Mouse (Mus musculus) gastrocnemius, postnatal 14 days (tissue): ENCODE data around the gene Cpsf3. TPM values are rescaled to one million over a fixed set of nuclear protein-coding genes. Genes with fewer than 3 reads are reported as not detected.

ENCODE experiments used
- DNase-seq: peaks from one replicate; pipeline ENCODE4 v3.0.0; 2021; ENCODE audit warnings: mixed read lengths
- intact Hi-C: fragments of 180-260 bp; cut with DNase I; formaldehyde crosslinking; loops from one replicate; pipeline ENCODE4 v1.15.1; 2025; ENCODE audit warnings: low total_unique reads
- long read RNA-seq, 2 experiments: library from polyadenylated mRNA; stranded (forward); transcript quantifications; one replicate each; pipeline ENCODE4 v2.0.0; 2021
- total RNA-seq, 2 experiments: library from RNA; stranded (reverse); gene quantifications; 2 replicates each; pipeline ENCODE4 v1.2.3; 2021

Cpsf3 gene
- 10 to 100 TPM; 22.1 to 23.2 TPM for total RNA-seq
- long read RNA-seq, experiment 1, transcript Cpsf3-201 (18 exons, 2,499 nt), result major isoform, 47 of 53 reads
- long read RNA-seq, experiment 1, partial matches to known transcripts, result 3 of 53 reads
- long read RNA-seq, experiment 1, other reads (novel, unspliced or antisense), result 3 of 53 reads
- long read RNA-seq, experiment 2, transcript Cpsf3-201 (18 exons, 2,499 nt), result major isoform, 31 of 36 reads
- long read RNA-seq, experiment 2, partial matches to known transcripts, result 2 of 36 reads
- long read RNA-seq, experiment 2, other reads (novel, unspliced or antisense), result 3 of 36 reads

DNA sequence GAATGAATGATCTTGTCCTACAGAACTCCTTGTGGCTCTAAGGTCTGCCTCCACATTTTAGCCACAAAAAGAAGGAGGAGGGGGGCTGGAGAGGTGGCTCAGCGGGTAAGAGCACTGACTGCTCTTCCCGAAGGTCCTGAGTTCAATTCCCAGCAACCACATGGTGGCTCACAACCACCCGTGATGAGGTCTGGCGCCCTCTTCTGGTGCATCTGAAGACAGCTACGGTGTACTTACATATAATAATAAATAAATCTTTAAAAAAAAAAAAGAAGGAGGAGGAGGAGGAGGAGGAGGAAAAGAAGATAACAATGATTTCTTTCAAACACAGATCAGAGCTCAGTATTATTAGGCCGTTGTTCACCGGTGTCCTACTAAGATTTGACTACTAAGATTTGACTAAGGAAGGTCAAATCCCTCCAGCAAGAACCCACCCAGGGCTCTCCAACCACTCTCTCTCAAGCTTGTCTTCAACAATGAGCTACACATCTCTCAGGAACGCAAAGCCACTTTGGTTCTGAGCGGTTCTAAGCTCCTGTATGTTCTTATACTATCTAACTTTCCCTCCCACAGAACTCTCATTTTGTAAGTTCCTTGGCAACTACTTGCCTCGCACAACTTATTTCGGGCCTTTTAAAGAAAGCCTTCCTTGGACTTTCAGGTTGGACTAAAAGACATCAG is at the start of gene Cpsf3:
Gene Cpsf3 (plus strand): TSS at position 631 of the 681 bp plus-strand sequence.
- intact Hi-C loops, result no loop called here
- no peak for DNase-seq

DNA sequence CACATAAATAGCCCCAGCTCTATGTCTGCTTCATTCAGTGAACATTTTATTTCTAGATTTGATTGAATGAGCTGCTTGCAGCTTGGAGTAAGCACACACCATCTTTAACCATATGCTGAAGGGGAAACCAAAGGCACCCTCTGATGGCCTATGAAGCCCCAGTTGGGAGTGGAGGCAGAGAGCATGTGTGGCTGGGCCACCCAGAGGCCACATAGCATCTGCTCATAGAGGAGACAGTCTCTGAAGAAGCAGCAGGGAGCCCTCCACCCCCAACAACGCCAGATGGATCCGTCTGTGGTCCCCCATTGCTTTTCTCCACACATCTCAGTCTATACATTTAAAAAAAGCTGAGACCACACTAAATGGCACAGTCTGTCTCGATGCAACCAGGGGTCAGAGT is 43.2 kb upstream of the Cpsf3 start:
- DNase-seq, result no peak
- intact Hi-C loops, result no loop called here

DNA sequence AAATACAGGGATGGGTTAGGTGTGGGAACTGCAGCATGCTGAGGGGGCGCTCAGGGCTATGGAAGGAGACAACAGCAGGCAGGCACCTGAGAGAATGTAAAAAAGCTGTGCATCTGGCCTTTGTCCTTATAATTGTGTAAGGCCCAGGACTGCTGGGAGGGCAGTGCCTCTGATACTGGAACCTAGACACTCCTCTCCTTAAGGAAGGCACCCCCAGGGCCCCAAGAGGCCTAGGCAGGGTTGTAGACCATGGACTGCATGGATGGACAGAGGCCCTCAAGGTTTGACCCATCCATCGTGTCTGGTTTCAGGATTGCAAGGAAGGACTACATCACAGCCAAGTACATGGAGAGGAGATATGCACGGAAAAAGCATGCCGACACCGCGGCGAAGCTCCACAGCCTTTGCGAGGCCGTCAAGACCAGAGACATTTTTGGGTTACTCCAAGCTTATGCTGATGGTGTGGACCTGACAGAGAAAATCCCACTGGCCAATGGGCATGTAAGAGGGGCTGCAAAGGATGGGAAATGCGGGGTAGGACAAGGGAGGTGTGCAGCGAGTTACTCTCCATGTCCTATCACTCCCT is 40.7 kb upstream of the Cpsf3 start:
- no peak for DNase-seq
- intact Hi-C loops, result no loop called here

DNA sequence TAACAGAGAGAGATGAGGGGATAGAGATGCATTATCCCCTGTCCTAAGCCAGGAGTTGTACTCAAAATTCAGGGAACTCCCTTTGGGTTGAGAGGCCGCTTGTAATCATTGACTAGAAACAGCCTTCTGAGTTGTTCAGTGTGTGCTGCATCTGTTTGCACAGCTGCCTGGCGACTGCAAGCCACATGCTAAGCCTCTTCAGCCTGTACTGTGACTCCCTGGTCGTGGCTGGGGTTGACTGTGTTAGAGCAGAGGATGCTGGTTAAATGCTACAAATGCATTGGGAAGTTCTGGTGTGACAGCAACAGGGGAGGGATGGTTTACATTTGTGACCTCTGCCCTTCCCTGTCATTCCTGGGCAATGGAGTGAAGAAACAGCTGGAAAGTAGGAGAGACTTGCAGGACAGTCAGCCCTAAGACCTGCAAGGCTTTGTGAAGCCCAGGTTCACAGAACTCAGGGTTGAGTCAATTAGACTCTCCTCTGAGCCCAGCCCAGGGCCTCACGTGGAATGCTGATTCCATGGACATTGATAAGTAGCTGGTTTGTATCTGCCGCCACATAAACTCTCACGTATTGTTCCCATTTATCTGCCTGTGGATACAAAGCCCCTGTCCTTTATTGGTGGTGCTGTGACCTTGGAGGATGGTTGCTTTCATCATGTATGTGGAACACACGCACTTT is 37.3 kb upstream of the Cpsf3 start:
- DNase-seq, result no peak

DNA sequence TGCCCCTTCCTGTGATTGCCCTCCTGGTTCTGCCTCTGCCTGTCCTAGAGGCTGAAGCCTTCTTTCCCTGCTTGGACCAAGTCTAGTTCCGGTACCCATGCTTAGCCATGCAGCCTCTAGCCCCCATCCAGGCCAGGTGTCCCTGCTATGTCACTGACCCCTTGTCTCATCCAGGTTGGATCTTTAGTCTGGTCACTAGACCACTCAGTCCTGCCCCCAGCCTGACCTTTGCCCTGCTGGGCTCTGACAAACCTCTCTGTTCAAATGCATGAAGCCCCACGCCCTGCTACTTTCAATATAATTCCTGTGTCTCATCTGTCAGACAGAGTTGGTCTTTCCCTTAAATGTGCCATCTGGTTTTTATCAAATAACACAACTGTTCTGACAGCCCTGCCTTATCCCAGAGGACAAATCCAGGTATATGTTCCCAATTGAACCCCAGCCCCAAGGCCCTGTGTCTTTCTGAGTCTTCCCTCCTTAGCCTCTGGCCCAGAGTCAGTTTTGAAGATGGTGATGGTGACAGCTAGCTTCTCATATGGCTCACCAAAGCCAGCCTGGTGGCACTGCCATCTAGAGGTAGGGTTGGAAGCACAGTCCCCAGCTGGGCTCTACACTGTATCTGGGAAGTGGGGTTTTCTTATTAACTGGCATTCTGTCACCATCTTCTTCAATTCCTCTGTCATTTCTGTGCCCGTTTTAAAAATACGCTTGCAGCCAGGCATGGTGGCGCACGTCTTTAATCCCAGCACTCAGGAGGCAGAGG is 24.5 kb upstream of the Cpsf3 start:
- DNase-seq, result no peak
- intact Hi-C loops, result no loop called here

More for the DNA sequence above, 37.3 kb upstream of the Cpsf3 start:
- intact Hi-C loops, result no loop called here

DNA sequence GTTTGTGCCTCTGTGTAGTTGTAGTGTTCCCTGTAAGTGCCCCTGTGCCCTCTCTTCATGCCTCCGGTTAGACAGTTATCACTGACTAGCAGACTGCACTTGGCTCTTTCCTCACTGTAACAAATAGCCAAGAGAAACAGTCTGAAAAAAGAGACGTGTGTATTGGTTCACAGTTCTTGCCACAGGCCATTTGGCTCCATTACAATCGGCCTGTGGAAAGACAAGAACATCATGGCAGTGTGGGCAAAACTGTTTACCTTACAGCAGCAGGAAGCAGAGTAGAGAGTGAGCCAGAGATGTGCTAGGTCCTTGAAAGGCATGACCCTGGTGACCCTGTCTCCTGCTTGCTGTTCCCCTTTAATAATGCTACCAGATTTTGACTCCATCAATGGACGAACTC is 23.7 kb upstream of the Cpsf3 start:
- no peak for DNase-seq
- intact Hi-C loops, result no loop called here

DNA sequence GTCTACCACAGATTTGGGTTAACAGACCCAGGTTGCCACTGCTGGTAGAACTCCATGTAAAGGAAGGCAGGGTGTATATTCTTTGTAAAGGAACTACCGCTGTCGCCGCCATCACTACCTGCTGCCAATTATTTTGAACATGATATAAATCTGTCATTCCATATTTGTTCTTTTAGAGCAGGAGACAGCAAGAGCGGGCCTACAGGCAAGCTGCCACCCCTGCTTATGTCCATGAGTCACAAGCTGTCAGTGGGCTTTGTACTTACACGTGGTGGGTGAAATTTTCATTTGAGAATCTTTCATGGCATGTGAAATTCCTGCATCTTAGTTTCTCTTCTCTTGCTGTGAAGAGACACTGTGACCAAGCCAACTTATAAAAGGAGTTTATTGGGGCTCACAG is 21.9 kb upstream of the Cpsf3 start:
- intact Hi-C loops, result no loop called here
- no peak for DNase-seq

DNA sequence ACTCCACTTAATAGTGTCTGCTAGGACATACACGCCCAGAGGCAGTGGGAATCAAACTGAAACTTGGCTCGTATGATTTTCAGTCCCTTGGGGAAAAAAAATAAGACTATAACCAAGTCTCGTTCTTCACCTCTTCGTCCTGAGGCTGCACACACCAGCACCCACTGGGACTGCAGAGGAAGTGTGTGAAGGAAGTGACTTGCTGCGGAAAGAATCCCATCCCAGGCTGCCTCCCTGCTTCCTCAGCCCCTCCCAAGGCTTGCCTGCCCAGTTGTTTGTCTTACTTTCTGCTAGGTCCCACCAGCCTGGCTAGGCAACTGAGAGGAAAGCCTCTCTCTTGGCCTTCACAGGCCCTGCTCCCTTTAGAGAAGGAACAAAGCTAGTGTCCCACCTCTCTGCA is 20.9 kb upstream of the Cpsf3 start:
- intact Hi-C loops, result no loop called here

DNA sequence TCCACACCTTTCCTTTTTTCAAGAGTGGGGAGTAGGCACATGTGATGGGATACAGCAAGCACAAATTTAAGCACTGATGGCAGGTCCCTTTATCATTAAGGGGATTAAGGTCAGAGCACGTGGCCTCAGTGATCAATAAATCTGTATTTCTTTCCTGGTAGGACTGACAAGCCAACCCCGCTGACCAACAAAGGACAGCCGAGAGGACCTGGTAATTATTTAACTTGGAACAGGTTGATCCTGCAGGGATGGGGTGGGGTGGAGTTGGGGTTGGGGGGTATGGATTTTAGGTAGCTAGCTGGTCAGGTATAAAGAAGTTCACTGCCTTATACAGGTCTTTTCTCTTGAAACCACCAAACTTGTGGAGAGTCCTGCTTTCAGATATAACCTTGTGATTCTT is 20.2 kb upstream of the Cpsf3 start:
- no peak for DNase-seq
- intact Hi-C loops, result no loop called here

More for the DNA sequence above, 20.9 kb upstream of the Cpsf3 start:
- DNase-seq, result peak; percentile 32

DNA sequence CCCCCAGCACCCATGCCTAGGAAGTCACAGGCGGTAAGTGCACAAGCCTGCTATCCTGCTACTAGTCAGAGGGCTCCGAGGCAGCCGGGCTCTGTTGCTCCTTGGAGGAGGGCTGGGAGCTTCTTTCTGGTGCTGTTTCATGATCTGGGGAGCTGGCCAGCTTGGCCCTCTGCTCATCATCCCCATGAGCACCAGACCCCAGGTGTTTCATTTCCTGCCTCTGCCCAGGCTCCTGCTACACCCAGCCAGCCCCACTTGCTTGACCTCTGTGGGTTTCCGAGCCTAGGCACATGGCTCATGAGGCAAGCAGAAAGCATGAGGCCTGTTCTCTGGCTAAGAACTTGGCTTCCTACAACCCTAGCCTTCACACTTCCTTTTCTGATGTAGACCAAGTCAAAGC is 19.7 kb upstream of the Cpsf3 start:
- DNase-seq, result no peak
- intact Hi-C loops, result no loop called here

DNA sequence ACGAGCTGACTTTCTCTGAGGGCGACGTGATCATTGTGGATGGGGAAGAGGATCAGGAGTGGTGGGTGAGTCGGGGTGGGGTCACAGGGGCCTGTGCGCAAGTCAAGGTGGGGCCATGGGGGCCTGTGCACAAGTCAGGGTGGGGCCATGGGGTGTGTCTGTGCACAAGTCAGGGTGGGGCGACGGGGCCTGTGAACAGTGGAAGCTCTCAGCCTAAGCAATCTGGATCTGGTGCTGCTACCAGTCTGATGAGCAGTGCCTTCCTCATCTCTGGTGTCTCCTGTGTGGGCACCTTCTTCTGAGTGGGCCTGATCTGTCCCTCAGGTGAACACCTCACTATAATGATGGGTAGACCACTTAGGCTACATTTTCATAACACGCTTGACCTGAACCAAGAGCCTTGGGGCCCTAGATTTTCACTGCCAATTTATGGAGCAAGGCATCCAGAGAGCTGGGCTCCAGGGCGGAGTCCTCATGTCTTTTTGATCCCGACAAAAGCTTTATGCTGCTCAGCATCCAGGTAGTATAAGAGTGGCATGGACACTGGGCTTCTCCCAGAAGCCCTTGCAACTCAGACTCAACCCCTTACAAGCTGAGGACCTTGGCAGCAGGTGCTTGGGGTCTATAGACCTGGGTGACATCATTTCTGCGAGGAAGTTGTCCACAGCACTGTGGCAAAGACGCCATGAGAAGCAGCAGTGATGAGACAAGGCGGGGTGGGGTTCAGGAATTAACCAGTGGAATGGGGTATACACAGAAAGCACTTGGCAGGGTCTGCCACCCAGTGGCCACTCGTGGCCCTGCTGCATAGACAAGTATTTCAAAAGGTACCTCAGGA is 19.0 kb upstream of the Cpsf3 start:
- intact Hi-C loops, result no loop called here
- peak; percentile 55 for DNase-seq

DNA sequence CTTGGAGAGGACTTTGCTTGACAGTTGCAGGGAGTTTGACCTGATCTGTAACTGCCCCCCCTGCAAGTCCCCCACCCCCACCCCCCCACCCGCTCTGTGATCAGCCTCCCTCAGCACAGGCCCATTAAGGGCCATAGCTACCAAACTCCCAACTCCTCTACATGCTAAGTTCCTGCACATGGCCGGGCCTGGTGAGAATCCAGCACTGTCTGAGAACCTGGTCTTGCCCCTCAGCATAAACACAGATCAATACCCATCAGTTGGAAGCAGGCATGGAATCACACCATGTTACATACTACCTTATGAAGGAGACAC is 18.4 kb upstream of the Cpsf3 start:
- no peak for DNase-seq
- intact Hi-C loops, result no loop called here

DNA sequence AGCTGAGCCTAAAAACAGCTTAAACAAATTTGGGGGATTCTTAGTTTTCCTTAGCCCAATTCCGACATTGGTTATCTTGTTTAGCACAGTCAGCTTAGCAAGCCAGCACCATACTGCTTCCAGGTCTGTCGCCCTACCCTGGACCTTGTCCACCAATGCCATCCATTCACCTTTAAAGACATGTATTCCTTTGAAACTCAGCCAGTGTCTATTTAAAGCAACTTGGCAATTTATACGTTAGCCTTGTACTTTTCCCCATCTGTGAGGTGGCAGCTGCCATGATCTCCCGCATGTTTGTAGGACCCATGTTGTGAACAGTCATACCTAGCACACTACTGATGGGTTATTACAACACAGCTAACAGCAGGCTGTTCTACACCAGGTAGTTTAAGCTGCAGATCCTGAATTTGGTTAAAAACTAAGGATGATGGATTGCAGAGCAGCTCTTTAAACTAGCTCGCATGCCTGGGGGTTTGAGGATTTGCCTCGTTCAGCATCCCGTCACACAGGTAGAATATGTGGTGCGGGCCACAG is 17.0 kb upstream of the Cpsf3 start:
- DNase-seq, result no peak
- intact Hi-C loops, result no loop called here

DNA sequence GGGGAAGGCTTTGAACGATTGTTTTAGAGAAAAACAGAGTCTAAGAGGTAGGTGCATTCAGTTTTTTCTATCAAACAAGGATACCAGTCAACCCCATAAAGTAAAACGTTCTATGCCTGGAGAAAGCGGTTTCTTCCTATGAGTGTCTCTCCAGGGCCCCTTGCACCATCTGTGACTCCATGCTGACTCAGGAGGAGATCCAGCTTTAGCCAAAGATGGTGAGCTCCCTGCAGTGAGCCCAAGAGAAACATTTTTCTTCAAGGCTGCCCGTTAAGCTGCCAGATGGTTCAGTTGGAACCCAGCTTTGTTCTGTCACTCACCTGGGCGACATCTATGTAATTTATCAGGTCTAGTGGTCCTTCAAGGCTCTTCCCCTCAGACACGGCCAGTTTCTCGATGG is 10.7 kb upstream of the Cpsf3 start:
- intact Hi-C loops, result no loop called here
- no peak for DNase-seq

DNA sequence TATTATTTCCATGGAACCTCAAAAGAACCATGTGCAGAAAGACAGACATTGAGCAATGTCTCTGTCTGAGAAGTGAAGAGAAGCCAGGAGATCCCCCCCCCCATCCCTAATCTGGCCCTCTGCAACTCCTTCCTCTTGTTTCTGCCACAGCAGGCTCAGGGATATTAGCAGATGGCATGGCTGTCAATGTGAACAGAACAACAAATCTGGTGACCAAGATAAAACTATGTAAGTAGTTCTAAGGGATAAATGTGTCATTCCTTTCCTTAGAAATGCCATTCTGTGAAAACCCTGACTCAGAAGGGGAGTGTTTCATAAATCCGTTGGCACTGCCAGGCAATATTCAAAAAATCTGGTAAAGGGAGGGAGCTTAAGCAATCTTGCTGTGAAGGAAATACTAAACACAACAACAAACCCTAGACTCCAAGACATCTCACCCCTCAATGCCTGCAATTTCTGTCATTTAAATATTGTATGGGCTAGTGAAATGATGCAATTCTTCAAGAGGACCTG is 7.8 kb upstream of the Cpsf3 start:
- intact Hi-C loops, result no loop called here
- no peak for DNase-seq

DNA sequence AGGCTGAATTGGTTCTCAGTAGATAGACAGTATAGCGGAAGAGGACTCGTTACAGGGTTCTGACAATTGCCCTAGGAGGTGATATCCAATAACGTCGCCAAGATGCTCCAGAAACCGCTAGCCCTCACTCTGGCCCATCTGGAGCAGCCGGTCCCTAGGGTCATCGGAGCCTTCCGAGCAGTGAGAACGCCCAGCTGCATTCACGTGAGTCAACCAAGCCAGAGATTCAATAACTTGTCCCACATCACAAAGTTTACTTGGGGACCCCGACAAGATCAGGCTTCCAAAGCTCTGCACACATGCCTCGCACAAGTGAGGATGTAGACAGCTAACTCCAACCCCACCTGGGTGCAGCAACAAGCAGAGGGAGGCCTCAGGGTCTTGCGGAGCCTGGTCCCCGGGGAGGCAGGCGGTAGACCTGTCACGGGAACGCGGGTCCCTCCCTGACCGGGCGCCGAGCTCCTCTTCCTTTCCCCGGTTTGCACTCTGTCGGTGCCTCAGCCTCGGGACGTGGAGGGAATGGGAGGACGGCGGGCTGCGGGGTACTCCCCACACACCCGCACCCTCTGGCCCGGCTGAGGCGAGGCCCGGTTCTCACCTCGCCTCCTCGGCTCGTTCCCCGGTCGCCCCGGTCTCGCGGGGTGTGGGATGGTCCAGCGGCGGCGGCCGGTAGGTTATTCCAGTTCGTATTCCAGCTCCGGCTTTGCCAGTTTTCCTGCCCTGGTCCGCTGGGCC is 484 bp downstream of the Cpsf3 start:
- DNase-seq, result no peak
- intact Hi-C loops, result no loop called here

DNA sequence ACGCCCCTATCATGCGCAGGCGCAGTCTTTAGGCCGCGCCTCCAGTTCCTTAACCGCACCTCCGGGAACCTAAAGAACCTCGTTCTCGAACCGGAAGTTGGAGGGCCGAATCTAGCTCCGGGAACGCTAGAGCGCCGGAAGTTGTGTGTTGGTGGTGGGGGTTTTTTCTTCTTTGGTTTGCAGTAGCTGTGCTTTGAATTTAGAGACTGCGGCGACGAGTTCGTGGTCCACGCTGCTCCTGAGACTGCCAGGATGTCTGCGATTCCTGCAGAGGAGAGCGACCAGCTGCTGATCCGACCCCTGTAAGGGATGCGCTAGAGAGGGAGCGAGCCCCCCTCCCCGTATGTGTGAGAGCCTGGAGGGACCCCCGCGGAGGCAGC is 1.0 kb downstream of the Cpsf3 start, which contains the start of gene Itgb1bp1:
Gene Itgb1bp1 (minus strand): TSS at position 42 of the 380 bp plus-strand sequence.
- peak; percentile 99 for DNase-seq
- intact Hi-C loops, result no loop called here
